Mouse (Mus musculus) myocyte (in vitro differentiated cells): ENCODE data around the gene Plcb3.

ENCODE experiments used
- E2F4 ChIP-seq: IDR thresholded peaks from one replicate; pipeline ENCODE4 v1.6.1; 2011; ENCODE audit warnings: mild to moderate bottlenecking, control low read depth, moderate library complexity; ENCODE audit not compliant: insufficient read depth
- MYOG ChIP-seq, 3 experiments: IDR thresholded peaks; one replicate each; pipeline ENCODE4 v1.6.1; 2011; ENCODE audit warnings: control low read depth in 2 of 3, low read depth in 2 of 3, mild to moderate bottlenecking in 2 of 3; ENCODE audit not compliant: insufficient read length in 2 of 3, control insufficient read depth in 1 of 3, insufficient read depth in 1 of 3
- POLR2A ChIP-seq: IDR thresholded peaks from one replicate; pipeline ENCODE4 v1.6.1; 2011; ENCODE audit warnings: low read depth, mild to moderate bottlenecking, control low read depth, moderate library complexity; ENCODE audit not compliant: insufficient read length
- REST ChIP-seq: IDR thresholded peaks from one replicate; pipeline ENCODE4 v1.6.1; 2011; ENCODE audit warnings: mild to moderate bottlenecking, control low read depth, moderate library complexity; ENCODE audit not compliant: insufficient read depth, insufficient read length
- TCF12 ChIP-seq: IDR thresholded peaks from one replicate; pipeline ENCODE4 v1.6.1; 2011; ENCODE audit warnings: mild to moderate bottlenecking, control low read depth; ENCODE audit not compliant: poor library complexity, insufficient read depth, severe bottlenecking
- TCF3 ChIP-seq: IDR thresholded peaks from one replicate; pipeline ENCODE4 v1.6.1; 2011; ENCODE audit warnings: low read depth, control low read depth; ENCODE audit not compliant: insufficient read length
- USF1 ChIP-seq: IDR thresholded peaks from one replicate; pipeline ENCODE4 v1.6.1; 2011; ENCODE audit warnings: low read depth, mild to moderate bottlenecking, control low read depth, moderate library complexity

GRCm38 (mm10) chr19:6949532-6949931 lies 26.7 kb downstream of the Plcb3 start:
- TF ChIP-seq REST, result no peak
- TF ChIP-seq POLR2A, result no peak
- no peak for TF ChIP-seq E2F4
- TF ChIP-seq USF1, result no peak
- no peak for TF ChIP-seq TCF12
- TF ChIP-seq TCF3, result no peak
- no peak for TF ChIP-seq MYOG (IDR thresholded peaks at IDR 0.05; ENCODE audit: control insufficient read depth in 1 of 3, insufficient read depth in 1 of 3, insufficient read length in 2 of 3, low read depth in 2 of 3)
